Mouse (Mus musculus) testis, adult 2 months (tissue): Measurements from ENCODE around the gene Zfr.

Experiments
- CTCF ChIP-seq: fragments of 200-500 bp; IDR thresholded peaks from 2 replicates; pipeline ENCODE4 v1.5.1; 2012; ENCODE audit warnings: low read depth, mild to moderate bottlenecking, inconsistent platforms, low read length, moderate library complexity; ENCODE audit not compliant: control insufficient read depth, insufficient read depth, insufficient replicate concordance
- POLR2A ChIP-seq: fragments of 200-500 bp; IDR thresholded peaks from 2 replicates; pipeline ENCODE4 v1.6.1; 2012; ENCODE audit warnings: low read depth, mild to moderate bottlenecking, inconsistent platforms, low read length, moderate library complexity; ENCODE audit not compliant: control insufficient read depth

- TF ChIP-seq POLR2A, result no peak
- TF ChIP-seq CTCF, result no peak
These were observed 84.8 kb downstream of the Zfr start for GRCm38 (mm10) chr15:12202456-12202855.
